Mouse (Mus musculus): ENCODE data around the gene Calcoco1. TPM values are rescaled to one million over a fixed set of nuclear protein-coding genes. Genes with fewer than 3 reads are reported as not detected.

The Calcoco1 gene
- polyA plus RNA-seq, 1 experiment from 2014 or later: 31.1 TPM

DNA sequence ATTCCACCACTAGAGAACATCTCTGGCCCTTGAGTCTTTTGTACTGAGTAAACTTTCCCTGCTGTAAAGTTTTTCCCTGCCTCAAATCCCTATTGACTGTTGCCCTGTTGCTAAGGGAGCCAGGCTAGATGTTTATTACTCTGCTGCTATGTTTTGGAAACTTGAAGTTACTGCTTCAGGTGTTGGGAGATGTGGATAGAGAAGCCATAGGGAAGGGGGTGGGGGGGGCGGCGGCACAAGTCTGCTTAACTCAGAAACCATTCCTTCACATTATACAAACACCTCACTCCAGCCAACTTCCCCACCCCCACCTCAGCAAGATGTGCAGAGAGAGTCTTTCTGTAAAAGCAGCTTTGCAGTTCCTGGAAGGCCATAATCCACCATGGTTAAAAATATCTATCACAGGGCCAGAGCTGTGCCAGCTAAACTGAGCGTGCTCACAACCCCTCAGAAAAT is 64.0 kb downstream of the Calcoco1 start:
- H3K27ac ChIP-seq (ENCODE audit: low read depth, low read length): no peak overlapping the region
- H3K36me3 ChIP-seq (ENCODE audit: control insufficient read depth, insufficient read depth, low read length): peaks cover 4% of the 10 kb centered on the region; the same call in 1 of the 2 replicates
- no peak overlapping the region for H3K4me2 ChIP-seq (ENCODE audit: low read depth, low read length, severe bottlenecking)
- no peaks in the 10 kb centered on the region for H3K4me1 ChIP-seq (replicated peaks; ENCODE audit: control insufficient read depth, insufficient read depth, low read length)
- no peaks in the 10 kb centered on the region for H3K27me3 ChIP-seq (ENCODE audit: control insufficient read depth, insufficient read depth, low read length)
- H3K4me3 ChIP-seq (ENCODE audit: low read depth, low read length): no peak overlapping the region
- DNase-seq (ENCODE audit: low spot score): no peak
- no peak overlapping the region for H3K9ac ChIP-seq (ENCODE audit: low read length)
- 84% methylated on average over 3 of the region's 3 CpGs for WGBS
- no peaks in the 10 kb centered on the region for H3K9me3 ChIP-seq (ENCODE audit: control insufficient read depth, low read length)
- no peak for ATAC-seq (replicated peaks; ENCODE audit: low FRiP score)

MicroRNAs within 50 kb of the gene (microRNA counts, 519-probe panel; counts per million panel counts)
- microRNA mmu-miR-688: 31.2 counts per million

Small RNA genes within 50 kb of the gene (microRNA-seq; reads per million reads assigned to microRNA genes)
- gene Mir688 (ENCODE audit: insufficient number of aligned reads): not detected

Other genes starting within 250 kb of the Calcoco1 start
- 15.6 TPM in 1 of 2 replicates, not detected in the other for gene Gm10337, start 218.5 kb downstream of the Calcoco1 start, polyA plus RNA-seq (2014; fragmentation: Nextera tagmentation; extraction: Ambion mirVana)
- 25.4 and 28.4 TPM in 2 replicates for gene Map3k12, start 205.1 kb downstream of the Calcoco1 start, polyA plus RNA-seq (2014; fragmentation: Nextera tagmentation; extraction: Ambion mirVana)
- gene Tarbp2, start 204.0 kb downstream of the Calcoco1 start, polyA plus RNA-seq (2014; fragmentation: Nextera tagmentation; extraction: Ambion mirVana): 98.9 and 109 TPM in 2 replicates
- 0.80 and 2.1 TPM in 2 replicates for gene Npff, start 197.2 kb downstream of the Calcoco1 start, polyA plus RNA-seq (2014; fragmentation: Nextera tagmentation; extraction: Ambion mirVana)
- 0.37 TPM in 1 of 2 replicates, not detected in the other for gene Gm28047, start 97.1 kb downstream of the Calcoco1 start, polyA plus RNA-seq (2014; fragmentation: Nextera tagmentation; extraction: Ambion mirVana)
- 15.1 and 15.5 TPM in 2 replicates for gene Atf7, start 96.7 kb downstream of the Calcoco1 start, polyA plus RNA-seq (2014; fragmentation: Nextera tagmentation; extraction: Ambion mirVana)
- 52.7 and 58.4 TPM in 2 replicates for gene Atp5g2, start 49.8 kb downstream of the Calcoco1 start, polyA plus RNA-seq (2014; fragmentation: Nextera tagmentation; extraction: Ambion mirVana)
- gene Hoxc13, start 198.9 kb upstream of the Calcoco1 start, polyA plus RNA-seq (2014; fragmentation: Nextera tagmentation; extraction: Ambion mirVana): 0.11 TPM in 1 of 2 replicates, not detected in the other
- not detected in 2 replicates for gene Hoxc12, start 214.6 kb upstream of the Calcoco1 start, polyA plus RNA-seq (2014; fragmentation: Nextera tagmentation; extraction: Ambion mirVana)
- not detected in 2 replicates for gene Hoxc11, start 232.2 kb upstream of the Calcoco1 start, polyA plus RNA-seq (2014; fragmentation: Nextera tagmentation; extraction: Ambion mirVana)
- gene Hoxc10, start 244.6 kb upstream of the Calcoco1 start, polyA plus RNA-seq (2014; fragmentation: Nextera tagmentation; extraction: Ambion mirVana): not detected in 2 replicates
- gene Hoxc5, start 245.3 kb upstream of the Calcoco1 start, polyA plus RNA-seq (2014; fragmentation: Nextera tagmentation; extraction: Ambion mirVana): not detected in 2 replicates